Mouse (Mus musculus) mouse embryonic stem cell (cell line): ENCODE measurements around the gene Gm5724.

ENCODE experiments used
- in situ Hi-C, 2 experiments: fragments of 300-500 bp; cut with MboI; formaldehyde crosslinking; loops; 1 replicate in 1 of 2; 3 replicates in 1 of 2; pipeline ENCODE4 v1.14.3; 2019 to 2020; ENCODE audit warnings: low sequenced_read_pairs in 2 of 2, low pct_unique_long_range_greater_than_20kb in 1 of 2, mixed read lengths in 1 of 2; ENCODE audit not compliant: unreplicated experiment in 1 of 2

The Gm5724 gene

GRCm38 (mm10) chr6:141773710-141774109 lies at the start of gene Gm5724:
Gm5724 (minus strand) TSS chr6:141773810.
- in situ Hi-C loops: no loop called here

GRCm38 (mm10) chr6:141797837-141798236 lies 24.2 kb upstream of the Gm5724 start:
- in situ Hi-C loops: loop anchor here (5.0 to 10.0 kb wide), 2 partner anchors 303 to 306 kb away; no protein-coding TSS in a partner anchor

- in situ Hi-C loops: no loop called here
These were observed 866 bp upstream of the Gm5724 start for GRCm38 (mm10) chr6:141774476-141774875.

- in situ Hi-C loops: no loop called here
These were observed 82.4 kb downstream of the Gm5724 start for GRCm38 (mm10) chr6:141691246-141691645.

- in situ Hi-C loops: no loop called here
These were observed 86.6 kb downstream of the Gm5724 start for GRCm38 (mm10) chr6:141687008-141687407.
